Mouse (Mus musculus): ENCODE measurements at regions not wholly inside any gene's neighbourhood (a gene's known extent, or its start where the extent isn't known, plus 50 kb on each side); places are given as distances from the start of the nearest gene placed in this dataset.

- TF ChIP-seq MYOG (IDR thresholded peaks at IDR 0.05; ENCODE audit: control insufficient read depth, extremely low read depth, insufficient read length): no peak
- no peak for TF ChIP-seq CTCF (IDR thresholded peaks at IDR 0.05; ENCODE audit: control insufficient read depth, insufficient read depth, insufficient read length)
- TF ChIP-seq MAX (IDR thresholded peaks at IDR 0.05): no peak
Observed at GRCm38 (mm10) chrX:142599377-142599776, 81.8 kb upstream of the Tmem164 start.
